Mouse (Mus musculus): ENCODE measurements around the gene Ccdc151. TPM values are rescaled to one million over a fixed set of nuclear protein-coding genes. Genes with fewer than 3 reads are reported as not detected.

The Ccdc151 gene
- polyA plus RNA-seq, 1 experiment from 2014 or later = 6.3 TPM

- Histone ChIP-seq H3K27ac (replicated peaks) (peak within 1 kb of the TSS; percentile 46; the same call in 1 of the 2 replicates), H3K36me3 (no peaks in the 10 kb centered on the region), H3K4me1 (peaks cover 33% of the 10 kb centered on the region), H3K27me3 (ENCODE audit: low read depth, poor library complexity, severe bottlenecking) (peaks cover 89% of the 10 kb centered on the region), H3K4me3 (peak within 1 kb of the TSS; percentile 60), H3K9me3 (replicated peaks) (no peaks in the 10 kb centered on the region)
- under 1% methylated on average over 42 of the region's 42 CpGs for WGBS
- peak; percentile 62 for DNase-seq (ENCODE audit: low spot score)
Measured at GRCm38 (mm10) chr9:21989230-21990110, 13.0 kb downstream of the Ccdc151 start, which contains the start of gene Rgl3. Rgl3 (minus strand) TSS chr9:21989446.

- H3K4me1 ChIP-seq = peaks cover 42% of the 10 kb centered on the region
- peak overlapping the region; percentile 46; the same call in 1 of the 2 replicates for H3K27ac ChIP-seq (replicated peaks)
- under 1% methylated on average over 32 of the region's 32 CpGs for WGBS
Measured at GRCm38 (mm10) chr9:21988421-21989101, 13.9 kb downstream of the Ccdc151 start.

DNA sequence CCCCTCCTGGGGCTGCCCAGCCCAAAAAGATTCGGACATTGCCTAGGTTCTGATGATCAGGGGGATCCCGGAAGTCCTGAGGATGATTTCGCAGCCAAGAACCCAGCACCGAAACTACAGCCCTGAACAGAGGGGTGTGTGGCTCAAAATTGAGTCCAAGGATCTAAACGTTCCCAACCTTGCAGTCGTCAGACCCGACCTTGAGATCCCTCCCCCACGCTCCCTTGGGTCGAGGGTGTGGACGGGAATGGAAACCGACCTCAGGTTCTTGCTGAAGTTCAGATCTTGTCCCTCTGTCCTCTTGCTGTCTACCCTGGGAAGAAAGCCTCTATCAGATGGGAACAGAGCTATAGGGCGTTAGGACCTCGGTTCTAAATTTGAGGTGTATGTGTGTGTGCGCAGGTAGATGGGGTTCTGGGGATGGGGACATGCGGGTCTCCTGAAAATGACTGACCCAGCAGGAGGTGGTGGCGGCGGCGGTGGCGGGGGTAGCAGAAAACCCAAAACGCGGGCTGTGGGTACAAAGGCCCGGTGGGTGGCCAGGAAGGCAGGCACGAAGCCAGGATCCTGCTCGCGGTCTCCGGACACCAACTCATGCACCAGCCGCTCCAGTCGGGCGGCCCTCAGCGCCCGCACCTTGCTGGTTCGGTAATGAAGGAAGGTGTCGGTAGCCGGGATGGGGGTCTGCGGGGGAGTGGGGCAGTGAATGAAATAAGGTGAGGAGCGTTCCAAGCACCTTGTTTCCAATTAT, 14.7 kb downstream of the Ccdc151 start:
- Histone ChIP-seq H3K4me1 (peaks cover 44% of the 10 kb centered on the region), H3K4me3 (peak overlapping the region; percentile 60), H3K9me3 (replicated peaks) (no peaks in the 10 kb centered on the region), H3K36me3 (no peaks in the 10 kb centered on the region), H3K27me3 (ENCODE audit: low read depth, poor library complexity, severe bottlenecking) (peaks cover 91% of the 10 kb centered on the region), H3K27ac (replicated peaks) (no peak overlapping the region)
- 8% methylated on average over 36 of the region's 36 CpGs for WGBS
- no peak for DNase-seq (ENCODE audit: low spot score)

More at GRCm38 (mm10) chr9:21988421-21989101, 13.9 kb downstream of the Ccdc151 start:
- no peaks in the 10 kb centered on the region for H3K9me3 ChIP-seq (replicated peaks)
- H3K36me3 ChIP-seq = no peaks in the 10 kb centered on the region
- H3K4me3 ChIP-seq = peak overlapping the region; percentile 60
- peaks cover 94% of the 10 kb centered on the region for H3K27me3 ChIP-seq (ENCODE audit: low read depth, poor library complexity, severe bottlenecking)
- DNase-seq (ENCODE audit: low spot score) = peak; percentile 48

DNA sequence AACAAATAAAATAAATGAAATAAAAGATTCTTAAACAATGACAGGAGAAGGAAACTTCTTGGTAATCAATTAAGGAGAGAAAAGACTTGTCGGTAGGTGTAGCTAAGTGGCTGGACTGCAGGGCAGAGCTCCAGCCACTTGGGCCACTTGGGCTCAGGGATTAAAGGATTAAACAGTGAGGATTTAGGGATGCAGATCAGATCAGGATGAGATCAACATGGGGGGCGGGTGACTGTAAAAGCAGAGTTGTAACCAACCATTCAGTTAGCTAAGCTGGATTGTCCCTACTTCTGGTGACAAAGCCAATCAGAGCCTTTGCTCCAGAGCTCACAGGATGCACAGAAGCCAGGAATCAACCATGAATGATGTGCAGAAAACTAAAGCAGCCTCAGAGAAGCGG, 18.5 kb downstream of the Ccdc151 start:
- 6% methylated on average over 3 of the region's 3 CpGs for WGBS
- H3K27ac ChIP-seq (replicated peaks) = no peak overlapping the region
- no peak for DNase-seq (ENCODE audit: low spot score)
- no peak overlapping the region for H3K4me3 ChIP-seq
- H3K36me3 ChIP-seq = 0 out of 2 replicates have a peak, but pooled peaks cover 3% of the 10 kb centered on the region
- H3K27me3 ChIP-seq (ENCODE audit: low read depth, poor library complexity, severe bottlenecking) = peaks cover 73% of the 10 kb centered on the region
- H3K4me1 ChIP-seq = peaks cover 26% of the 10 kb centered on the region
- H3K9me3 ChIP-seq (replicated peaks) = no peaks in the 10 kb centered on the region

GRCm38 (mm10) chr9:21978398-21979128, 23.9 kb downstream of the Ccdc151 start:
- Histone ChIP-seq H3K27me3 (ENCODE audit: low read depth, poor library complexity, severe bottlenecking) (peaks cover 26% of the 10 kb centered on the region), H3K27ac (replicated peaks) (no peak overlapping the region), H3K36me3 (0 out of 2 replicates have a peak, but pooled peaks cover 3% of the 10 kb centered on the region), H3K4me1 (peaks cover 1% of the 10 kb centered on the region), H3K9me3 (replicated peaks) (no peaks in the 10 kb centered on the region), H3K4me3 (no peak overlapping the region)
- DNase-seq (ENCODE audit: low spot score) = no peak
- 96% methylated on average over 4 of the region's 4 CpGs for WGBS

DNA sequence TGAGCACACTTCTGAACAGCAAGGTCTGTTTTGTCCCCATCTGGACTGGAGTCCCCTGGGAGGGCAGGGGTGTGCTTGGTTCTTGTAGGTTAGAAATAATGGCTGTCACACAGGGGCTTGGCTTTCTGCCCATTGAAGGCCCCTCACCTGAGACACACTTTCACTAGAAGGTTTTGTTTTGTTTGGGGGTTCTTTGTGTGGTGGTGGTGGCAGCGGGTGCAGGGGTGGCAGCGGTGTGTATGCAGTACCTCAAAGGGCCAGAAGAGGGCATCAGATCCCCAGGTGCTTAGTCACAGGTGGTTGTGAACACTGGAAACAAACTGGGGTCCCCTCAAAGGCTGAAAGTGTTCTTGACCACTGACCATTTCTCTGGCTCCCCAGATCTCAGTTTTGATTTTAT, 24.5 kb downstream of the Ccdc151 start:
- peaks cover 23% of the 10 kb centered on the region for H3K27me3 ChIP-seq (ENCODE audit: low read depth, poor library complexity, severe bottlenecking)
- no peak overlapping the region for H3K27ac ChIP-seq (replicated peaks)
- H3K4me3 ChIP-seq = no peak overlapping the region
- no peaks in the 10 kb centered on the region; the same call in 1 of the 2 replicates for H3K4me1 ChIP-seq
- peak; percentile 32 for DNase-seq (ENCODE audit: low spot score)
- 0 out of 2 replicates have a peak, but pooled peaks cover 3% of the 10 kb centered on the region for H3K36me3 ChIP-seq
- 29% methylated on average over 2 of the region's 2 CpGs for WGBS
- no peaks in the 10 kb centered on the region for H3K9me3 ChIP-seq (replicated peaks)

- H3K4me1 ChIP-seq = no peaks in the 10 kb centered on the region; the same call in 1 of the 2 replicates
- H3K9me3 ChIP-seq (replicated peaks) = no peaks in the 10 kb centered on the region
- no peak for DNase-seq (ENCODE audit: low spot score)
- no peak overlapping the region for H3K4me3 ChIP-seq
- no peak overlapping the region for H3K27ac ChIP-seq (replicated peaks)
- H3K27me3 ChIP-seq (ENCODE audit: low read depth, poor library complexity, severe bottlenecking) = peaks cover 18% of the 10 kb centered on the region
- 0 out of 2 replicates have a peak, but pooled peaks cover 3% of the 10 kb centered on the region for H3K36me3 ChIP-seq
- WGBS = 89% methylated on average over 5 of the region's 5 CpGs
Measured at GRCm38 (mm10) chr9:21977331-21977730, 25.1 kb downstream of the Ccdc151 start.

GRCm38 (mm10) chr9:21976626-21977175, 25.7 kb downstream of the Ccdc151 start:
- H3K4me1 ChIP-seq = no peaks in the 10 kb centered on the region; the same call in 1 of the 2 replicates
- WGBS = 93% methylated on average over 10 of the region's 10 CpGs
- H3K4me3 ChIP-seq = no peak overlapping the region

GRCm38 (mm10) chr9:21969304-21969703, 33.1 kb downstream of the Ccdc151 start:
- Histone ChIP-seq H3K4me3 (no peak overlapping the region), H3K27me3 (ENCODE audit: low read depth, poor library complexity, severe bottlenecking) (peaks cover under 1% of the 10 kb centered on the region; the same call in 1 of the 2 replicates), H3K9me3 (replicated peaks) (no peaks in the 10 kb centered on the region), H3K4me1 (no peaks in the 10 kb centered on the region), H3K27ac (replicated peaks) (no peak overlapping the region), H3K36me3 (no peaks in the 10 kb centered on the region)
- DNase-seq (ENCODE audit: low spot score) = no peak
- WGBS = 93% methylated on average over 4 of the region's 4 CpGs

More at GRCm38 (mm10) chr9:21976626-21977175, 25.7 kb downstream of the Ccdc151 start:
- Histone ChIP-seq H3K27me3 (ENCODE audit: low read depth, poor library complexity, severe bottlenecking) (peaks cover 13% of the 10 kb centered on the region), H3K36me3 (0 out of 2 replicates have a peak, but pooled peaks cover 3% of the 10 kb centered on the region), H3K27ac (replicated peaks) (no peak overlapping the region), H3K9me3 (replicated peaks) (no peaks in the 10 kb centered on the region)
- no peak for DNase-seq (ENCODE audit: low spot score)

DNA sequence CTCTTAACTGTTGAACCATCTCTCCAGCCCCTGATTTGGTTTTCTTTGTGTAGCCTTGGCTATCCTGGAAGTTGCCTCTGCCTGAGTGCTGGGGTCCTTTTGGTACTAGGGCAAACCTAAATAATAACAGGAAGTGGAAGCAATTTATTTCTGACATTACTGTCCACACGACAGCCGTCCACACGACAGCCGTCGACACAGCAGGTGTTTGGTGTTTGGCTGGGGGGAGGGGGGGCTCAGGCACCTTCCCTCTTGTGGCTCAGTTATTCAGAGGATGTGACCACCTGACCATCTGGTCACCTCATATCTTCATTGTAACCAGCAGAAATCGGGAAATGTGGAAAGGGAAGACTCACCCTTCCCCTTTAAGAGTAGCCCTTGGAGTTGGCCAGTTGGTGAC, 33.6 kb downstream of the Ccdc151 start:
- Histone ChIP-seq H3K4me1 (no peaks in the 10 kb centered on the region), H3K27me3 (ENCODE audit: low read depth, poor library complexity, severe bottlenecking) (peaks cover 5% of the 10 kb centered on the region), H3K4me3 (no peak overlapping the region), H3K27ac (replicated peaks) (no peak overlapping the region), H3K36me3 (no peaks in the 10 kb centered on the region), H3K9me3 (replicated peaks) (no peaks in the 10 kb centered on the region)
- 75% methylated on average over 6 of the region's 6 CpGs for WGBS
- DNase-seq (ENCODE audit: low spot score) = no peak

DNA sequence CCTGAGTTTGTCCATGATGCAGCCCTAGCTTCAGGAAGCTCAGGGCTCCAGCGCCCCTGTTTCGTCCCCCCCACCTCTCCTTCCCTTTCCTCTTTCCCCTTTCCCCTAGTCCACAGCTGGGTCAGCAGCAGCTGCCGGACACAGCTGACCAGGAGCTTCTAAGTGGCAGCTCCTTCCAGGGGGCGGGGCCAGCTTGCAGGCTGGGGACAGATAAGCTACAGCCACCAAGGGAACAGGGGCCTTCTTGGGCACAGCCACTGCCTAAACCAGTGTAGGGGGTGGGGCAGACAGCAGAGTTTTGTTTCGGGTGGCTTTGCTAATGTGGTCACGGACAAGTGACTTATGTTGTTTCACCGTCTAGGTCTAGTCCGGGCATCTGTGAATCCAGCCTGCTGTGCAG, 39.0 kb downstream of the Ccdc151 start, which contains the start of gene Epor:
Epor (minus strand) TSS at position 90 of the 400 bp plus-strand sequence.
- Histone ChIP-seq H3K9me3 (replicated peaks) (no peaks in the 10 kb centered on the region), H3K4me1 (peaks cover 37% of the 10 kb centered on the region), H3K27me3 (ENCODE audit: low read depth, poor library complexity, severe bottlenecking) (peaks cover 60% of the 10 kb centered on the region), H3K27ac (replicated peaks) (peak within 1 kb of the TSS; percentile 19; the same call in 1 of the 2 replicates), H3K36me3 (peaks cover 2% of the 10 kb centered on the region), H3K4me3 (peak within 1 kb of the TSS; percentile 57)
- peak; percentile 62 for DNase-seq (ENCODE audit: low spot score)
- WGBS = 22% methylated on average over 8 of the region's 8 CpGs

Measured in midbrain, embryonic 10.5 days (tissue).